Mouse (Mus musculus) gastrocnemius, postnatal 36 days (tissue): Measurements from ENCODE around the gene Olfr1. TPM values are rescaled to one million over a fixed set of nuclear protein-coding genes. Genes with fewer than 3 reads are reported as not detected.

Experiments
- DNase-seq, 2 experiments: peaks; one replicate each; pipeline ENCODE4 v3.0.0; 2022
- intact Hi-C: fragments of 180-260 bp; cut with DNase I; formaldehyde crosslinking; loops from one replicate; pipeline ENCODE4 v1.15.1; 2025
- long read RNA-seq, 2 experiments: library from polyadenylated mRNA; stranded (forward); transcript quantifications; one replicate each; pipeline ENCODE4 v2.0.0; 2021
- total RNA-seq, 2 experiments: library from RNA; stranded (reverse); gene quantifications; 2 replicates each; pipeline ENCODE4 v1.2.3; 2021

Olfr1 gene
- total RNA-seq = not detected
- long read RNA-seq, experiment 1 = 0 reads
- long read RNA-seq, experiment 2 = 0 reads

DNA sequence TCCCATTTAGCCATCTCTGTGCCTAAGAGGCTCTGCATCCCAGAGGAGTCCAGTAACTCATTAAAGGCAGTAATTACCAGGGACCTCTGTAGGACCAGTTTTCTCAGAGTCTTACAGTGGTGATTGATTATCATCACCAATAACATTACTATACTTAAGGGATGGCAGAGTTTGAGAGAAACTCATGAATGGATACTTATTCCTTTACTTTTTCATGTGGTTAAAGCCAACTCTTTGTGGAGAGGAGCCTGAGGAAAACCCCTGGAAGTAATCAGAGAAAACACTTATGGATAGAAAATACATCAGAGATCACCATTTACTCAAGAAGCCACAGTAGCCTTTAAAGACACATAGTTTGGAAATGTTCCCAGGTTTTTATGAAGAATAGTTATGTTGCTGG lies at the start of gene Olfr1:
Gene Olfr1, minus strand, starts transcription at position 101 of the 400 bp plus-strand sequence.
- intact Hi-C loops = no loop called here
- no peak for DNase-seq

DNA sequence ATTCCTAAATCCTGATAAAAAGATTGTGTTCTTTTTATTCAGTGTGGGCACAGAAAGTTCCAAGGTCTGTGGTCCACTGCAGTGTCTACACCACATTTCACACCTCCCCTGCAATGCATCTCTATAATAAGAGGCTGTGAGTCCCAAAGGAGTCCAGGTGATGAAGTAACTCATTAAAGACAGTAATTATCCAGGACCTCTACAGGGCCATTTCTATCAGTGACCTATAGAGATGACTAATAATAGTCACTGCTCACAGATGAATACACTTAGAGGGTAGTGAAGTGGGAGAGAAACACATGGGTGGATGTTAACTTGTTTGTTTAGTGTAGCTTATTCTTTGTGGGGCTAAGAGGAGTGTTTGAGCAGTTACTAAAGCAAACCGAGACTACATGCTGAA lies 29.0 kb upstream of the Olfr1 start, which contains the start of gene Olfr378:
Gene Olfr378, minus strand, starts transcription at position 101 of the 400 bp plus-strand sequence.
- intact Hi-C loops = no loop called here

DNA sequence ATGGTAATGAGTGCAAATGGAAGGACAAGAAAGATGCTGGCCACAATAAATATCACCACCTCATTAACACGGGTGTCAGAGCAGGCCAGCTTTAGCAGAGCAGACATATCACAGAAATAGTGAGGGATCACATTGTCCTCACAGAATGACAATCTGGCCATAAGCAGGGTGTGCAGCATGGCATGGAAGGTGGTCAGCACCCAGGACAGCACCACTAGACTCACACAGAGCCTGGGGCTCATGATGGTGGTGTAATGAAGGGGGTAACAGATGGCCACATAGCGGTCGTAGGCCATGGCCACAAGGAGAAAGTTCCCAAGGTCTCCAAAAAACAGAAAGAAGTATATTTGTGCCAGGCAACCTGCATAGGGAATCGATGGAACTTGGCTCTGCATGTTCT lies 4.0 kb downstream of the Olfr1 start:
- no peak for DNase-seq
- intact Hi-C loops = no loop called here

More for the DNA sequence above, 29.0 kb upstream of the Olfr1 start, which contains the start of gene Olfr378:
- no peak for DNase-seq

DNA sequence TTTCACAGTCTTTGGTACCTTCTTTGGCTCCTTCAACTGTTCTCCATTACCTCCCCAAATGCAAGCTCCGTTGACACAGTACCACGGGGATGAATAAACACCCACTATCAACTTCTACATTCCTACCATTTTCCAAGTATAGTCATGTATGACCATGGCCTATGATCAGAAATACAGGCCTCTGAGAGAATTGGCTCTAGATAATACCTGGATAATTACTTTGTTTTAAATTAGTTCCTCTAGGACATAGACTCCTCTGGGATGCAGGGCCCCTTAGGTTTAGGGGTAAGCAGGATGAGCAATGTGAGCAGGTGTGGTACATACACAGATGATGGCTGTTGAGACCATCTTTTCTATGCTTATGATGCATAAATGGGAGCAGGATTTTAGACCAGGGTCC lies 28.5 kb downstream of the Olfr1 start, which contains the start of gene Olfr376:
Gene Olfr376, plus strand, starts transcription at position 301 of the 400 bp plus-strand sequence.
- DNase-seq = no peak
- intact Hi-C loops = no loop called here

DNA sequence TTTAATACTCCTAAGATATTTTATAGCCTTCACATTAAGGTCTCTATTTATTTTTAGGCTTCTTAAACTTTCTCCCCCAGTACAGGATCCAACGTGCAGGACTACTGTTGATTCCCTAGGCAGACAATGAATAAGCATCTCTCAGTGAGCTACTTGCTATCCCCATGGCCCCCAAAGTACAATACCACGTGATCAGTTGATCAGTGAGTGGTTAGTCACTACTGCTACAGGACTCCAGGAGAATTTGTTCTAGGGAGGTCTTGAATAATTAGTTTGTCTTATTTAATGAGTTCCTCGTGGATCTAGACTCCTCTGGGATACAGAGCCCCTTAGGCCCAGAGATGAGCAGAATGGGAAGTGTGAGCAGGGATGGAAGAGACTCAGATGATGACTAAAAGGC lies 48.9 kb downstream of the Olfr1 start, which contains the start of gene Olfr20:
Gene Olfr20, plus strand, starts transcription at position 301 of the 400 bp plus-strand sequence.
- no peak for DNase-seq
- intact Hi-C loops = no loop called here

Other genes starting within 250 kb of the Olfr1 start
- 1 to 10 TPM; 6.9 to 8.6 TPM for gene P2rx5, start 239.2 kb downstream of the Olfr1 start, total RNA-seq
- gene Emc6, start 222.6 kb downstream of the Olfr1 start, total RNA-seq = 10 to 100 TPM; 74.4 to 90.9 TPM
- 10 to 100 TPM in 1 of 2 experiments, 1 to 10 TPM in 1; 9.3 to 10.5 TPM for gene Tax1bp3, start 222.5 kb downstream of the Olfr1 start, total RNA-seq
- gene Ctns, start 200.6 kb downstream of the Olfr1 start, total RNA-seq = 1 to 10 TPM; 5.3 to 5.5 TPM
- under 1 TPM; 0.47 to 0.69 TPM for gene Shpk, start 200.2 kb downstream of the Olfr1 start, total RNA-seq
- gene Trpv1, start 165.3 kb downstream of the Olfr1 start, total RNA-seq = under 1 TPM; 0.15 TPM
- not detected for gene Trpv3, start 132.2 kb downstream of the Olfr1 start, total RNA-seq
- 1 to 10 TPM; 1.7 to 3.8 TPM for gene Aspa, start 70.0 kb downstream of the Olfr1 start, total RNA-seq
- gene Gm49340, start 69.9 kb downstream of the Olfr1 start, total RNA-seq = not detected
- gene Spata22, start 69.9 kb downstream of the Olfr1 start, total RNA-seq = not detected
- gene Olfr20, start 48.8 kb downstream of the Olfr1 start, total RNA-seq = not detected
- gene Olfr376, start 28.4 kb downstream of the Olfr1 start, total RNA-seq = not detected
- gene Olfr378, start 28.9 kb upstream of the Olfr1 start, total RNA-seq = not detected
- not detected for gene Olfr380, start 57.9 kb upstream of the Olfr1 start, total RNA-seq
- not detected for gene Olfr381, start 92.0 kb upstream of the Olfr1 start, total RNA-seq
- gene Olfr382, start 117.6 kb upstream of the Olfr1 start, total RNA-seq = not detected
- gene Olfr385, start 193.4 kb upstream of the Olfr1 start, total RNA-seq = not detected
- not detected for gene Olfr384, start 199.0 kb upstream of the Olfr1 start, total RNA-seq